Mouse (Mus musculus) kidney, postnatal 0 days (tissue): Measurements from ENCODE around the gene Atp5d. TPM values are rescaled to one million over a fixed set of nuclear protein-coding genes. Genes with fewer than 3 reads are reported as not detected.

ENCODE experiments used
- ATAC-seq: fragments of 200-750 bp; cut with Nextera tagmentation; replicated peaks from 2 replicates; pipeline ENCODE4 v1.8.0; 2017; ENCODE audit warnings: low read depth, moderate number of reproducible peaks, moderate TSS enrichment, moderate library complexity; ENCODE audit not compliant: low FRiP score
- DNase-seq: peaks from one replicate; pipeline ENCODE4 v3.0.0-alpha.2; 2016; ENCODE audit warnings: low spot score
- H3K27ac ChIP-seq: fragments of 300-500 bp; sonication (generic); 2 replicates; pipeline ENCODE4 v1.5.1; 2014; ENCODE audit warnings: mild to moderate bottlenecking
- H3K27me3 ChIP-seq: fragments of 300-500 bp; sonication (generic); 2 replicates; pipeline ENCODE4 v1.6.1; 2014; ENCODE audit warnings: low read length, mixed read lengths; ENCODE audit not compliant: insufficient read depth
- H3K36me3 ChIP-seq: fragments of 300-500 bp; sonication (generic); 2 replicates; pipeline ENCODE4 v1.6.1; 2014; ENCODE audit warnings: low read length, mixed read lengths; ENCODE audit not compliant: insufficient read depth
- H3K4me1 ChIP-seq: fragments of 300-500 bp; sonication (generic); replicated peaks from 2 replicates; pipeline ENCODE4 v1.6.1; 2014; ENCODE audit warnings: antibody characterized with exemption, low read length, mixed read lengths; ENCODE audit not compliant: insufficient read depth
- H3K4me2 ChIP-seq: fragments of 300-500 bp; sonication (generic); 2 replicates; pipeline ENCODE4 v1.6.1; 2014; ENCODE audit warnings: mild to moderate bottlenecking, low read length, moderate library complexity, mixed read lengths
- H3K4me3 ChIP-seq: fragments of 300-500 bp; sonication (generic); replicated peaks from 2 replicates; pipeline ENCODE4 v1.5.1; 2014; ENCODE audit warnings: low read depth, low read length
- H3K9ac ChIP-seq: fragments of 300-500 bp; sonication (generic); 2 replicates; pipeline ENCODE4 v1.6.1; 2014; ENCODE audit warnings: low read depth, low read length
- H3K9me3 ChIP-seq: fragments of 300-500 bp; sonication (generic); replicated peaks from 2 replicates; pipeline ENCODE4 v1.6.1; 2016; ENCODE audit warnings: low read length, inconsistent platforms, mixed read lengths
- CTCF ChIP-seq: IDR thresholded peaks from 2 replicates; pipeline ENCODE4 v1.5.1; 2016; ENCODE audit warnings: antibody characterized with exemption, low read depth, mild to moderate bottlenecking, moderate library complexity
- WGBS: fragments of 180-500 bp; shearing (Covaris S2); extraction: QIAGEN DNeasy Blood & Tissue Kit; methylation state at CpG from one replicate; pipeline ENCODE4 v1.1.7; 2014; 5-methylcytosine and 5-hydroxymethylcytosine counted together
- polyA plus RNA-seq: library from polyadenylated mRNA; unstranded; fragments of >200 nt; fragmentation: Nextera tagmentation; extraction: Ambion mirVana; gene quantifications from 2 replicates; pipeline ENCODE4 v1.2.1, GENCODE M21; 2015

Gene Atp5d
- polyA plus RNA-seq, 1 experiment from 2014 or later = 936 TPM

DNA sequence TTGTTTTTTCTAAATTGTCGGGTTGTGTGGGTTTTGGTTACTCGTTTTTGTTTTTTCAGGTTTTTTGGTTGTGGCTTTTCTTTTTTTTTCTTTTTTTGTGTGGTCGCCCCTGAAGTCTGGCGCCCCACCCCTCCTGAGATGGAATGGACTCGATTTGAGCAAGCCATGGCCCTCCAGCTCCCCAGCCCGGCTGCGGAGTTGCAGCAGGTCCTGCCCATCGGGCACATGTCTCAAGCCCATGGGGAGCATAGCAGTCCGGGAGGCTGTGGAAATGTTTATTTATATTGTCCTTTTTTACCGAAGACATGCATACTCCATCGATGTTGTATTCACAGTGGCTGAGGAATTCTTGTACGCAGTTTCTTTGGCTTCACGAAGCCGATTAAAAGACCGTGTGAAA is 32.8 kb downstream of the Atp5d start:
- TF ChIP-seq CTCF = no peak
- Histone ChIP-seq H3K4me2 (no peak overlapping the region), H3K27ac (no peak overlapping the region), H3K9me3 (no peaks in the 10 kb centered on the region), H3K4me1 (peaks cover 24% of the 10 kb centered on the region), H3K4me3 (no peak overlapping the region), H3K36me3 (peaks cover 29% of the 10 kb centered on the region), H3K9ac (no peak overlapping the region), H3K27me3 (no peaks in the 10 kb centered on the region)
- WGBS = 86% methylated on average over 15 of the region's 15 CpGs
- no peak for ATAC-seq
- no peak for DNase-seq

DNA sequence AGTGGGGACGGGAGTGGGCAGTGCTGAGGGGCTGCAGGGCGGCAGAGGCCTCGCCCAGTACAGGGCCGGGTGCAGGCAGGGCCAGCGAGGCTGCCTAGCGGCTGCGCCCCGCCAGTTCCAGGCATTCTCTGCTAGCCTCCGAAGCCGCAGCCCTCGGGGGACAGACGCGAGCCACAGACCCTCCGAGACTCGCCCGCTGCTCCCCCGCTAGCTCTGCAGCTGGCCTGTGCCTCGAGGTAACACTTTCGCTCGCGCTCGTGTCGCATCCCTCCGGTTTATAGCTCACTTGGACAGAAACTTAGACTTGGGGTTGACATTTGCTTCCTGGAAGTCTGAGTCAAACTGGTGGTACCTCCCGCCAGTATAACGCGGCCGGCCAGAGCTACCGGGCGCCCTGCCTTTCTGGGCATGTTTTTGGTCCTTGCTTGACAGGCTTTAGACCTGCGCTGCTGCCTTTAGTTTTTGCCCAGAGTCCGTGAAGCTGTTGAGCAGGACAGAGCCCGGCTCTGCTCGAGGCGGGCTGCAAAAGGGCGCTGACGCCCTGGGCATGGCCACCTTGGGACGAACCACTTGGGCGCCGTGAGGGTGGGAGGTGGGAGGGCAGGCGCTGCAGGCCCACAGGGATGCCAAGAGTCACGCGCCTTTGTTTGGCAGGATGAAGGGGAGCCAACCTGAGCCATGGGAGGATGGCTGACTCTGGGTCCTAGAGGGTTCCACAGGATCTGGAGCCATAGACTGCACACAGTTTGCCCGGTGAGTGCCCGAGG is 33.5 kb downstream of the Atp5d start:
- no peaks in the 10 kb centered on the region for H3K9me3 ChIP-seq
- H3K27me3 ChIP-seq = no peaks in the 10 kb centered on the region
- peak overlapping the region; percentile 73; the same call in 1 of the 2 replicates for H3K4me2 ChIP-seq
- TF ChIP-seq CTCF = no peak
- WGBS = 77% methylated on average over 45 of the region's 45 CpGs
- no peak overlapping the region for H3K4me3 ChIP-seq
- no peak for ATAC-seq
- H3K27ac ChIP-seq = peak overlapping the region; percentile 87
- no peak for DNase-seq
- H3K9ac ChIP-seq = 0 out of 2 replicates have a peak overlapping the region, but pooled peaks have one; percentile 5
- H3K36me3 ChIP-seq = peaks cover 29% of the 10 kb centered on the region
- peaks cover 18% of the 10 kb centered on the region for H3K4me1 ChIP-seq

DNA sequence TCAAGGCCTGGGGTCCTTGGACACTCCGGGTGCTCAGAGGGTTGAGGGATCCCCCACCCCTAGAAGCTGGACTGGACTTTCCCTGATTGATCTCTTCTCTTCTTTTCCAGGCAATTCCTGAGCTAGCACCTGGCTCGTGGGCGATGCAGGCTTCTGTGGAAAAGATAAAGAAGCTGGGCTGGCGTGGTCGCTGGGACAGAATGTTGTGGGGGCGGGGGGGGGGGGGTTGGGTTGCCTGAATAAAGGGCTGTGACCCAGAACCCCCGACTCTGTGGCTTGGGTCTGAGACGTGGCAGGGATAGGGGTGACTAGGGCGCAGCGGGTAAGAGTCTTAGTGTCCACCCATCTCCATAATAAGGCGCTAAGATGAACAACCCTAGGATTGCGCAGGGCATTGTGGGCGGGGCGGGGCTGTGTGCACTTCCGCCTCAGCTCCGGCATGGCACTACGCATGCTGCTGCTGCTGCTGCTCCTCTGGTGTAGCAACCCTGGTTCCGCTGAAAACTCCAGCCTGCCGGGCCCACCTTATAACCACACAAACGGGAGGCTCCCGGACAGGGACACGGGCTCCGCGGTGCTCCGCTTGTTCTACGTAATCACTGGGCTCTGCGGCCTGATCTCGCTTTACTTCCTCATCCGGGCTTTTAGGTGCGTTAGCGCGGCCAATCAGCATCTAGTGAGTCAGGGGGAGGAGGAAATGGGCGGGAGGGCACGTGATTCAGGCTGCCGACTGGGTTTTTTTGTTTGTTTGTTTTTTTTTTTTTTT is 34.3 kb downstream of the Atp5d start, which contains the start of gene 1600002K03Rik:
Gene 1600002K03Rik, plus strand, starts transcription at position 418 of the 766 bp plus-strand sequence.
- Histone ChIP-seq H3K4me3 (peak within 1 kb of the TSS; percentile 46), H3K36me3 (peaks cover 29% of the 10 kb centered on the region), H3K9me3 (no peaks in the 10 kb centered on the region), H3K4me1 (peaks cover 16% of the 10 kb centered on the region), H3K27ac (peak within 1 kb of the TSS; percentile 87), H3K4me2 (peak within 1 kb of the TSS; percentile 73), H3K27me3 (no peaks in the 10 kb centered on the region), H3K9ac (peak within 1 kb of the TSS; percentile 57; the same call in 1 of the 2 replicates)
- WGBS = 8% methylated on average over 35 of the region's 35 CpGs
- DNase-seq = peak; percentile 94
- ATAC-seq = peak; percentile 36
- no peak for TF ChIP-seq CTCF

DNA sequence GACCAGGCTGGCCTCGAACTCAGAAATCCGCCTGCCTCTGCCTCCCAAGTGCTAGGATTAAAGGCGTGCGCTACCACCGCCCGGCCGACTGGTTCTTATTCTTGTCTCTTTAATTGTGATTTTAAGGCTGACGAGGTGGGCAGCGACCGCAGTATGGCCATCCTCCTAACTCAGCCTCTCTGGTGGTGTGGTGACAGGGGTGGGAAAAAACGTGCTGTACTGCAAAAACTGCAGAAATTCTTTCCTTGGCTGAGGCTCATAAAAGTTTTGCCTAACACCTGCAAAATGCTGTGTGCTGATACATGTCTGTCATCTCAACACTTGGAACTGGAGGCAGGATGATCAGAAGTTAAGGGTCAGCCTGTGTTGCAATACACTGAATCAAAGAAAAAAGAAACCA is 34.9 kb downstream of the Atp5d start:
- Histone ChIP-seq H3K36me3 (peaks cover 29% of the 10 kb centered on the region), H3K4me1 (peaks cover 16% of the 10 kb centered on the region), H3K9me3 (no peaks in the 10 kb centered on the region), H3K9ac (0 out of 2 replicates have a peak overlapping the region, but pooled peaks have one; percentile 57), H3K27ac (peak overlapping the region; percentile 87; the same call in 1 of the 2 replicates), H3K4me2 (peak overlapping the region; percentile 73), H3K27me3 (no peaks in the 10 kb centered on the region), H3K4me3 (peak overlapping the region; percentile 46)
- DNase-seq (no peak), ATAC-seq (no peak)
- 8% methylated on average over 11 of the region's 11 CpGs for WGBS
- no peak for TF ChIP-seq CTCF

DNA sequence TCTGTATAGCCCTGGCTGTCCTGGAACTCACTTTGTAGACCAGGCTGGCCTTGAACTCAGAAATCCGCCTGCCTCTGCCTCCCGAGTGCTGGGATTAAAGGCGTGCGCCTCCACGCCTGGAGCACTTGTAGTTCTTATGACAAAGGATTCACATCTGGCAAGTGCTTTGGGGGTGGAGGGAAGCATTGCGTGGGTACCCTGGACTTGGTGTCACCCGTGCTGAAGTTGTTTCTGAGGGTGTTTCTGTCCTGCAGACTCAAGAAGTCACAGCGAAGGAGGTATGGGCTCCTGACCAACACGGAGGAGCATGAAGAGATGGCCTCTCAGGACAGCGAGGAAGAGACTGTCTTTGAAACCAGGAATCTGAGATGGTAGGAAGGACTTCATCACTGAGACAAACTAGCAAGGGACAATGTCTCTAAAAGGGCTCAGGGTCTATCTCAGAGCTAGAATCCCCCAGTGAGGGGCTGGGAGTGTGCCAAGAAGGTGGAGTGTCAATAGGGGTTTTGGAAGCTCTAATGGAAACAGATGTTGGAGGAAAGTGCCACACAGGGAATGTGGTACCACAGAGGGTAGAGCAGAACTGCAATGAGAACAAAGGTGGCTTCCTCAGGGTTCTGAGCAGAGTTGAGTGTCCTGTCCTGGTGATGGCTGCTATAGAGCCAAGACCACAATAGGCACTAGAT is 35.7 kb downstream of the Atp5d start:
- ATAC-seq = no peak
- peaks cover 9% of the 10 kb centered on the region for H3K4me1 ChIP-seq
- no peak overlapping the region for H3K4me3 ChIP-seq
- H3K36me3 ChIP-seq = peaks cover 29% of the 10 kb centered on the region
- no peak overlapping the region for H3K4me2 ChIP-seq
- no peak for TF ChIP-seq CTCF
- no peak overlapping the region for H3K27ac ChIP-seq
- no peak for DNase-seq
- WGBS = 90% methylated on average over 10 of the region's 10 CpGs
- no peaks in the 10 kb centered on the region for H3K27me3 ChIP-seq
- no peaks in the 10 kb centered on the region for H3K9me3 ChIP-seq
- H3K9ac ChIP-seq = no peak overlapping the region

DNA sequence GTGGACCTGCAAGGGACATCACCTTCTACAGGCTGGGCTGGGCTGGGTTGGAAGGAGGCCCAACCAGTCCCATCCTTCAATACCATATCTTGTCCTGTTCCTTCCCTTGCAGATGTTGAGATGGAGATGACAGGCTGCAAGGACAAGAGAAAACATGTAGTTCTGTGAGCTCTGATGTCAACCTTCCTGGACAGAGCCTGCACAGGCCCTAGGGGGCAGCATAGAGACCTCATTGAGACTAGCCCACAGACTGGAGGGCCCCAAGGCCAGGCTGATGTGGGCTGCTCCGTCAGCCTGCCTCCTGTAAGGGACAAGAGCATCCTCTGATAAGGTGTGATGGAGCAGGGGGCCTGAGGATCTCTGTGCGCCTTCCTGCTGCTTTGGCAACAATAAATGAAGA is 36.3 kb downstream of the Atp5d start:
- DNase-seq (no peak), ATAC-seq (no peak)
- no peaks in the 10 kb centered on the region for H3K9me3 ChIP-seq

More for the DNA sequence above, 36.3 kb downstream of the Atp5d start:
- Histone ChIP-seq H3K27ac (no peak overlapping the region), H3K36me3 (peaks cover 24% of the 10 kb centered on the region), H3K4me3 (no peak overlapping the region), H3K9ac (no peak overlapping the region), H3K27me3 (no peaks in the 10 kb centered on the region), H3K4me2 (no peak overlapping the region), H3K4me1 (peaks cover 6% of the 10 kb centered on the region; the same call in 1 of the 2 replicates)
- TF ChIP-seq CTCF = peak; percentile 62
- WGBS = 66% methylated on average over 2 of the region's 2 CpGs
